Mouse (Mus musculus) embryonic facial prominence, embryonic 10.5 days (tissue): ENCODE results near the gene Mapkapk5. TPM values are rescaled to one million over a fixed set of nuclear protein-coding genes. Genes with fewer than 3 reads are reported as not detected.
"Not testable (repeated sequence)": the region's sequence is repeated elsewhere in the genome, so short reads cannot be mapped to it uniquely, and the experiment has no call there.

ENCODE experiments used
- DNase-seq: peaks from one replicate; pipeline ENCODE4 v3.0.0-alpha.2; 2017; ENCODE audit warnings: low spot score
- H3K27ac ChIP-seq: fragments of 300-500 bp; sonication (generic); replicated peaks from 2 replicates; pipeline ENCODE4 v1.5.1; 2016; ENCODE audit warnings: mild to moderate bottlenecking
- H3K27me3 ChIP-seq: fragments of 300-500 bp; sonication (generic); replicated peaks from 2 replicates; pipeline ENCODE4 v1.6.1; 2016; ENCODE audit warnings: low read depth, mild to moderate bottlenecking; ENCODE audit not compliant: poor library complexity, severe bottlenecking
- H3K36me3 ChIP-seq: fragments of 300-500 bp; sonication (generic); replicated peaks from 2 replicates; pipeline ENCODE4 v1.6.1; 2016; ENCODE audit warnings: mild to moderate bottlenecking, moderate library complexity
- H3K4me1 ChIP-seq: fragments of 300-500 bp; sonication (generic); 2 replicates; pipeline ENCODE4 v1.6.1; 2016
- H3K4me3 ChIP-seq: fragments of 300-500 bp; sonication (generic); 2 replicates; pipeline ENCODE4 v1.5.1; 2016; ENCODE audit warnings: mild to moderate bottlenecking, moderate library complexity
- H3K9me3 ChIP-seq: fragments of 300-500 bp; sonication (generic); 2 replicates; pipeline ENCODE4 v1.6.1; 2016; ENCODE audit warnings: mild to moderate bottlenecking
- WGBS: fragments of 180-500 bp; shearing (Covaris S2); methylation state at CpG from one replicate; pipeline ENCODE4 v1.1.7; 2016; 5-methylcytosine and 5-hydroxymethylcytosine counted together
- polyA plus RNA-seq: library from polyadenylated mRNA; unstranded; fragments of >200 nt; fragmentation: Nextera tagmentation; extraction: Ambion mirVana; gene quantifications from 2 replicates; pipeline ENCODE4 v1.2.1, GENCODE M21; 2016

The Mapkapk5 gene
- polyA plus RNA-seq, 1 experiment from 2014 or later, result 51.9 TPM

DNA sequence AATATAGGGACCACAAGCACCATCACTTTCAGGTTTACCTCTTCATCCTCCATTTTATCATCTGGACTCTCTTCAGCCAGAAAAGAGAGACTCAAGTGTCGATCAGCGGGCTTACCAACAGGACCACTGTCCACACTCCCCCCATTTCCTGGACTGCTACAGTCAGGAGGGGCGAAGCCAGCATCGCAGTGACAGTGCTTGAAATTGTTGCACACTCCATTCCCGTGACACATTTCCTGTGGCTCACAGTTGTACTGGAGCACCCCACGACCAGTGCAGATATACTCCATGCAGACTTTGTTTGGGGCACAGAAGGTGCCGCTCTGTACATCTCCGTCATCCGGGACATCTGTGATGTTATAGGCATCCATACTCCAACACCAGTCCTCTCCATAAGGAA lies 26.7 kb downstream of the Mapkapk5 start:
- 93% methylated on average over 9 of the region's 9 CpGs for WGBS
- no peaks in the 10 kb centered on the region for H3K9me3 ChIP-seq
- H3K4me3 ChIP-seq, result no peak overlapping the region
- DNase-seq, result no peak
- H3K36me3 ChIP-seq, result peaks cover 68% of the 10 kb centered on the region
- no peaks in the 10 kb centered on the region for H3K4me1 ChIP-seq
- H3K27ac ChIP-seq, result no peak overlapping the region
- H3K27me3 ChIP-seq, result no peaks in the 10 kb centered on the region

DNA sequence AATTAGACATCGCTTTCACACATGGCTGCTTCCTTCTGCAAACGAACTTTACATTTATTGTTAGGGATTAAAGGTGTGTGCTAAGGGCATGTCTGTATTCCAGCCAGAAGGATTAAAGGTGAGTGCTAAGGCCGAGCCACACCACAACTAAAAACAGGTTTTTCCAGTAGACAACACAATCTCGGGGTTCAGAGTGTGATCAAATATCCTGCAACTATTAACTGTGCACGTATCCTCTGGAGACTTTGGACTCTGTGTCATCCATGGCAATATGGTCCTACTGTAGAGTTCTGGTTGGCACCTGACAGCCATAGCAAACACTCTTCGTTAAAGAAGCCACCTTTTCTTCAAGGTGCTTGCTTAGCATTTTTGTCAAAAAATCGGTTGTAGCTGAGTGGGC lies 35.7 kb downstream of the Mapkapk5 start:
- no peaks in the 10 kb centered on the region for H3K4me1 ChIP-seq
- H3K9me3 ChIP-seq, result no peaks in the 10 kb centered on the region
- WGBS, result 88% methylated on average over 7 of the region's 7 CpGs
- H3K4me3 ChIP-seq, result no peak overlapping the region
- no peaks in the 10 kb centered on the region for H3K27me3 ChIP-seq
- H3K27ac ChIP-seq, result no peak overlapping the region
- no peaks in the 10 kb centered on the region for H3K36me3 ChIP-seq
- DNase-seq, result no peak

DNA sequence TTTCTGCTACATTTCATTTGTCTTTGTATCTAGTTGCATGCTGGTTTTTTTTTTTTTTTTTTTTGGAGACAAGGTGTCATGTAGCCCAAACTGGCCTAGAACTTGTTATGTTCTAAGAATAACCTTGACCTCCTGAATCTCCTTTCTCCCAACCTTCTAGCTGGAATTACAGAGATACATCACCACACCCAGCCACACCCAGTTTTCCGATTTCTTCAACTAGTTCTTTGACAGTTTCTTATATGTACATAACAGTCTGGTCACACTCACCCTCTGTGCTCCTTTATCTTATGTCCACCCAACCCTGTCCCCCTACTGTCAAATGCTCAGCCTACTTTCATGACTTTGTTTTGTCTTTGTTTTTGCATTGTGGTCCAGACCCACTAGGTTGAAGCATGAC lies 38.9 kb downstream of the Mapkapk5 start:
- 90% methylated on average over 1 of the region's 1 CpGs for WGBS
- no peaks in the 10 kb centered on the region for H3K27me3 ChIP-seq
- H3K36me3 ChIP-seq, result no peaks in the 10 kb centered on the region
- no peak overlapping the region for H3K4me3 ChIP-seq
- DNase-seq, result no peak
- 0 out of 2 replicates have a peak, but pooled peaks cover 3% of the 10 kb centered on the region for H3K4me1 ChIP-seq
- no peaks in the 10 kb centered on the region for H3K9me3 ChIP-seq
- no peak overlapping the region for H3K27ac ChIP-seq

DNA sequence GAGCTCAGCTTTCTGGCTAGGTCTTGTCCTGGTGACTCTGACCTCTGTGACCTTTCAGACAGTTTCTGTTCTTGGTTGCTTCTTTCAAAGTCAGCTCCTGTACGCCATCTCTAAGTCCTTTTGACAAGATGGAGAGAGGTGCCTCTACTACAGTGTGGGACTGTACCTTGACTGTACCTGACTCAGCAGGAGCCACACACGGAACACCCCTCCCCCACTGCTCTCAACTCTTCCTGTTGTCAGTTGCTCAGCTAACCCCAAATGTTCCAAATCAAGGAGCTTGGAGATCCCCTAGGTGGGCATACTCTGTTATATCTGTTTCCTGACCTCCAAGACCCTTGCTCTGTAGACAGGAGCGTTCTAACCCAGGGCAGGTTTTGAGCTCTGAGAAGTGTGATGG lies 42.5 kb downstream of the Mapkapk5 start, which contains the start of gene Adam1b:
TSS of gene Adam1b (minus strand) at position 205 of the 400 bp plus-strand sequence.
- Histone ChIP-seq H3K27ac (no peak within 1 kb of the TSS), H3K27me3 (no peaks in the 10 kb centered on the region), H3K4me3 (no peak within 1 kb of the TSS), H3K4me1 (0 out of 2 replicates have a peak, but pooled peaks cover 3% of the 10 kb centered on the region), H3K9me3 (no peaks in the 10 kb centered on the region), H3K36me3 (no peaks in the 10 kb centered on the region)
- DNase-seq, result no peak
- 82% methylated on average over 3 of the region's 3 CpGs for WGBS

DNA sequence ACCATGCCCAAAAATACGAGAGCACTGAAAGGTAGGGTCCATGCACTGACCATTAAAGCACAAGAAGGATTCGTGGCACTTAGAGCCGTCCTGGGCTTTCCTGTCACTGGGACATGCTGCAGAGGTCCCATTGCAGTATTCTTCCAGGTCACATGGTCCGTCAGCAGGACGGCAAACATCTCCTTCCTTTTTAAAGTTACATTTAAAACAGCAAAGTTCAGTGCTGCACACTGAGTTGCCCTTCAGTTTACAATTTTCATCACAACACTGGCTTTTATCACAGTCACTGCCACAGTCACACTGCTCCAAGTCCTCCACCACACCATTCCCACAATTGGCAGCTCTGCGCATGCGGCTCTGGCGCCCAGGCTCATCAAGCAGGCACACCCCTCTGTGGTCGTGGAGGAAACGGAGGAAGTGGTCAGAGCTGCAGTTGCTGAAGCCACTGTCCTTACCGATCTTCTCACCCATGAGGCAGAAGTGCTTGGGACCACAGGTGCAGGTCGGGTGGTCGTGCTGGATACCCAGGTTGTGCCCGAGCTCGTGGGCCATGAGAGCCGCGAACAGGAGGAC lies 44.2 kb downstream of the Mapkapk5 start:
- H3K9me3 ChIP-seq, H3K27ac ChIP-seq, H3K4me1 ChIP-seq, DNase-seq, H3K27me3 ChIP-seq, H3K4me3 ChIP-seq, H3K36me3 ChIP-seq: not testable (repeated sequence)
- WGBS, result 83% methylated on average over 11 of the region's 17 CpGs

DNA sequence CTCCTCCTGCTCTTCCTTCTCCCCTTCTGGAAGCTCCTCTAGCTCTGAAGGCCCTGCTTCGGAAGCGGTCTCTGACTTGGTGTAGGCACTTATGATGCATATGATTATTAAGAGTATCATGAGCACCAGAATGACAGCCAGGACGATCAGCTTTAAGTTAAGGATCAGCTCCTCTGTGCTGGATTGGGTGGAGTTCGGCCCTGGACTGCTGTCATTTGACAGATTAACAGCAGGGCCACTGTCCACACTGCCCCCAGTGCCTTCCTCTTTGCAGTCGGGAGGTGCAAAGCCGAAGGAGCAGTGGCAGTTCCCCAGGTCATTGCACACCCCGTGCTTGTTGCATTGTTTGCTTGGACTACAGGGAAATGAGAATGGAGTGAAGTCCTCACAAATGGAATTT lies 45.0 kb downstream of the Mapkapk5 start:
- Histone ChIP-seq H3K36me3 (no peaks in the 10 kb centered on the region), H3K27ac (no peak overlapping the region), H3K9me3 (no peaks in the 10 kb centered on the region), H3K27me3 (no peaks in the 10 kb centered on the region), H3K4me3 (no peak overlapping the region), H3K4me1 (0 out of 2 replicates have a peak, but pooled peaks cover 3% of the 10 kb centered on the region)
- 81% methylated on average over 7 of the region's 7 CpGs for WGBS
- DNase-seq, result no peak

DNA sequence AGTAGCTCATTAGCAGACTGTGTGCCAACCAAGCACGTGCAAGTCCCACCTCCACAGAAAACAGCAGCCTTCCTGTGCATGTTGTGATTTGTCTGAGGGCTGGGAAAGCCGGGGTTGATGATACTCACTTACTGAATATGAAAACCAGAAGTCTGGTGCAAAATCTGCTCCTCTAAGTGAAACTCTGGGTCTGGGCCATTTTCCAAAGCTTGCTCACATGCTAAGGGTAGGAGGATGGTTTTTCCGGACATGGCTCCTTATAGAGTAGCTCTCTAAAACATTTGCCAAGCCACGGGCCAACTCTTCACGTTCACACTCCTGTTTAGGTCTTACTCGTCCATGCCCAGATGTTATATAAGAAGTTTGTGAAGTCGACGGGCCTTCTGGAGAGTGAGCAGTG lies 52.4 kb downstream of the Mapkapk5 start:
- 80% methylated on average over 8 of the region's 8 CpGs for WGBS

DNA sequence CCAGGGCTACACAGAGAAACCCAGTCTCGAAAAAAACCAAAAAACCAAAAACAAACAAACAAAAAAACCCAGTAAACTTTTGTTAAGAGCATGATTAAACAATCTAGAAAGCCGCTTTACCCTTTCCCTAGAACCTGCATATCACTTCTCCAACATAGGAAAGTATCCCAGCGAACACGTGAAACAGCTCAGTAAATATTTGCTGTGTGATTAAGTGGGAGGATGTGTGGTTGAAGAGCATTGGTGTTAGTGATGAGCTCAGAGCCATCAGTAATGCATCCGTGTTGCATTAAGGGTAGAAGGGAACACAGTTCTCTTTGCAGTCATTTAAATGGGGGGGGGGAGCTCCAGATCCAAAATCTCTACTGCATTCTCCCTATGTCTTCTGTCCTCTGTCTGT lies 60.9 kb downstream of the Mapkapk5 start:
- no peaks in the 10 kb centered on the region for H3K36me3 ChIP-seq
- no peak overlapping the region for H3K4me3 ChIP-seq
- no peaks in the 10 kb centered on the region for H3K9me3 ChIP-seq
- no peaks in the 10 kb centered on the region for H3K27me3 ChIP-seq
- no peak for DNase-seq
- H3K4me1 ChIP-seq, result no peaks in the 10 kb centered on the region
- 79% methylated on average over 5 of the region's 5 CpGs for WGBS
- no peak overlapping the region for H3K27ac ChIP-seq

More for the DNA sequence above, 52.4 kb downstream of the Mapkapk5 start:
- Histone ChIP-seq H3K36me3 (no peaks in the 10 kb centered on the region), H3K27ac (no peak overlapping the region), H3K27me3 (no peaks in the 10 kb centered on the region), H3K9me3 (no peaks in the 10 kb centered on the region), H3K4me3 (no peak overlapping the region), H3K4me1 (peaks cover 6% of the 10 kb centered on the region)
- no peak for DNase-seq

DNA sequence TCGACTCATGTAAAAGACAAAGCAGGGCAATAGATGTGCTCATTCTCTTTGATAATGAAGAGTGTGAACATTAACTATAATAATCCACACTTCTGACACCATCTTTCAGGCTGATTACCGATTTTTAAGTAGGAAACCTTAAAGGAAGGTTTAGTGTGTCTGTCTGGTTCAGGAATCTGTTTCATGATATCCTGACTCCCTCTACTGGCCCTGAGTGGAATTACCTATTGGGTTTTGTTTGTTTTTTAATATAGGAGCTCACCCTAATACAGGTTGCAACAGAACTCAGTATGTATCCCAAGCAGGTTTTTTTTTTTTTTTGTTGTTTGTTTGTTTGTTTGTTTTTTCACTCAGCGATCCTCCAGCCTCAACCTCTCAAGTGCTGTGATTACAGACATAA lies 68.0 kb downstream of the Mapkapk5 start:
- 46% methylated on average over 3 of the region's 3 CpGs for WGBS
- Histone ChIP-seq H3K9me3 (no peaks in the 10 kb centered on the region), H3K4me3 (no peak overlapping the region), H3K27me3 (no peaks in the 10 kb centered on the region), H3K4me1 (no peaks in the 10 kb centered on the region), H3K36me3 (no peaks in the 10 kb centered on the region), H3K27ac (no peak overlapping the region)
- no peak for DNase-seq

DNA sequence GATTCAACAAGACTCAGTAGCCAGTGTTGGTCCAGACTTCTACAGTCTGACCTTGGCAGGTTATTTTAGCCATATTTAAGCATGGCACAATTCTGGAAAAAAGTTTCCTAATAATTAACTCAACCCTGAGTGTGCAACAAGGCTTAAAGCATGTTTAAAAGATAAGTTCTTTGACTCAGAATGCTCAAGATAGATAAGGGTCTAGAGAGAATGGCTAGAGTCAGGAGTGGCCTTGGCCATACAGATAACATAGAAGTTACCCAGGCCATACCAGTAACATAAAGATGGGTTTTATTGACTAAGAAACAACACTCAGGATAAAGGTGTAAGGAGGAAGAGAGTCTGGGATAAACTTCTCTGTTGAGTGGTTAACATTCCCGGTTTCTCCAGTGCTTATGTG lies 69.7 kb downstream of the Mapkapk5 start:
- no peaks in the 10 kb centered on the region for H3K27me3 ChIP-seq
- DNase-seq, result no peak
- no peaks in the 10 kb centered on the region for H3K36me3 ChIP-seq
- WGBS, result 85% methylated on average over 1 of the region's 1 CpGs
- H3K4me3 ChIP-seq, result no peak overlapping the region
- no peak overlapping the region for H3K27ac ChIP-seq
- H3K9me3 ChIP-seq, result no peaks in the 10 kb centered on the region
- H3K4me1 ChIP-seq, result no peaks in the 10 kb centered on the region

Other genes starting within 250 kb of the Mapkapk5 start
- gene Trafd1, start 160.3 kb downstream of the Mapkapk5 start, polyA plus RNA-seq, result 74.1 and 74.8 TPM in 2 replicates
- gene Naa25, start 148.0 kb downstream of the Mapkapk5 start, polyA plus RNA-seq, result 49.4 and 53.7 TPM in 2 replicates
- 0.91 and 1.0 TPM in 2 replicates for gene Tmem116, start 94.0 kb downstream of the Mapkapk5 start, polyA plus RNA-seq
- 114 and 122 TPM in 2 replicates for gene Erp29, start 93.4 kb downstream of the Mapkapk5 start, polyA plus RNA-seq
- not detected in 2 replicates for gene Adam1b, start 42.5 kb downstream of the Mapkapk5 start, polyA plus RNA-seq
- 1.2 and 1.6 TPM in 2 replicates for gene Adam1a, start 423 bp downstream of the Mapkapk5 start, polyA plus RNA-seq
- not detected in 2 replicates for gene Gm42878, start 423 bp downstream of the Mapkapk5 start, polyA plus RNA-seq
- 145 and 157 TPM in 2 replicates for gene Aldh2, start 47.9 kb upstream of the Mapkapk5 start, polyA plus RNA-seq
- gene Acad12, start 73.0 kb upstream of the Mapkapk5 start, polyA plus RNA-seq, result 1.7 and 2.6 TPM in 2 replicates
- 2.6 and 3.2 TPM in 2 replicates for gene Acad10, start 114.6 kb upstream of the Mapkapk5 start, polyA plus RNA-seq
- gene Brap, start 114.7 kb upstream of the Mapkapk5 start, polyA plus RNA-seq, result 41.9 and 44.5 TPM in 2 replicates
- gene Atxn2, start 165.4 kb upstream of the Mapkapk5 start, polyA plus RNA-seq, result 44.5 and 44.9 TPM in 2 replicates